Mouse (Mus musculus): Measurements from ENCODE around the gene Pigs.

The Pigs gene

GRCm38 (mm10) chr11:78332676-78333075 lies 4.5 kb downstream of the Pigs start:
- in situ Hi-C loops (cut with MboI; ENCODE audit: unreplicated experiment in 2 of 2): no loop called here

GRCm38 (mm10) chr11:78333992-78334391 lies 5.8 kb downstream of the Pigs start:
- in situ Hi-C loops (cut with MboI; ENCODE audit: unreplicated experiment in 2 of 2): no loop called here

GRCm38 (mm10) chr11:78337040-78337439 lies 8.8 kb downstream of the Pigs start:
- in situ Hi-C loops (cut with MboI; ENCODE audit: unreplicated experiment in 2 of 2): no loop called here

GRCm38 (mm10) chr11:78341702-78342101 lies 13.5 kb downstream of the Pigs start:
- in situ Hi-C loops (cut with MboI; ENCODE audit: unreplicated experiment in 2 of 2): no loop called here

- in situ Hi-C loops (cut with MboI; ENCODE audit: unreplicated experiment in 2 of 2): no loop called here
Observed at GRCm38 (mm10) chr11:78343381-78344327, 15.4 kb downstream of the Pigs start, which contains the start of gene Unc119. Gene Unc119, plus strand, starts transcription at chr11:78343482.

GRCm38 (mm10) chr11:78344328-78344889 lies 16.2 kb downstream of the Pigs start:
- in situ Hi-C loops (cut with MboI; ENCODE audit: unreplicated experiment in 2 of 2): no loop called here

GRCm38 (mm10) chr11:78344890-78345715 lies 16.9 kb downstream of the Pigs start:
- in situ Hi-C loops (cut with MboI; ENCODE audit: unreplicated experiment in 2 of 2): loop anchor here in 1 of 2 experiments (5.0 kb wide), 1 partner anchor 83 kb away; the partner anchor contains the start of gene 2610507B11Rik

GRCm38 (mm10) chr11:78345801-78346200 lies 17.6 kb downstream of the Pigs start:
- in situ Hi-C loops (cut with MboI; ENCODE audit: unreplicated experiment in 2 of 2): loop anchor here in 1 of 2 experiments (5.0 kb wide), 1 partner anchor 84 kb away; the partner anchor contains the start of gene 2610507B11Rik

- in situ Hi-C loops (cut with MboI; ENCODE audit: unreplicated experiment in 2 of 2): loop anchor here in 1 of 2 experiments (5.0 kb wide), 1 partner anchor 84 kb away; the partner anchor contains the start of gene 2610507B11Rik
Observed at GRCm38 (mm10) chr11:78346326-78347069, 18.3 kb downstream of the Pigs start.

GRCm38 (mm10) chr11:78347070-78347754 lies 19.0 kb downstream of the Pigs start:
- in situ Hi-C loops (cut with MboI; ENCODE audit: unreplicated experiment in 2 of 2): loop anchor here in 1 of 2 experiments (5.0 kb wide), 1 partner anchor 85 kb away; the partner anchor contains the start of gene 2610507B11Rik

- in situ Hi-C loops (cut with MboI; ENCODE audit: unreplicated experiment in 2 of 2): loop anchor here in 1 of 2 experiments (5.0 kb wide), 1 partner anchor 86 kb away; the partner anchor contains the start of gene 2610507B11Rik
Observed at GRCm38 (mm10) chr11:78347908-78348307, 19.7 kb downstream of the Pigs start.

- in situ Hi-C loops (cut with MboI; ENCODE audit: unreplicated experiment in 2 of 2): loop anchor here in 1 of 2 experiments (5.0 kb wide), 1 partner anchor 86 kb away; the partner anchor contains the start of gene 2610507B11Rik
Observed at GRCm38 (mm10) chr11:78348474-78348873, 20.3 kb downstream of the Pigs start.

- in situ Hi-C loops (cut with MboI; ENCODE audit: unreplicated experiment in 2 of 2): loop anchor here in 1 of 2 experiments (5.0 kb wide), 1 partner anchor 87 kb away; the partner anchor contains the start of gene 2610507B11Rik
Observed at GRCm38 (mm10) chr11:78349441-78350358, 21.5 kb downstream of the Pigs start.

- in situ Hi-C loops (cut with MboI; ENCODE audit: unreplicated experiment in 2 of 2): no loop called here
Observed at GRCm38 (mm10) chr11:78353081-78353480, 24.9 kb downstream of the Pigs start.

- in situ Hi-C loops (cut with MboI; ENCODE audit: unreplicated experiment in 2 of 2): no loop called here
Observed at GRCm38 (mm10) chr11:78354905-78355304, 26.7 kb downstream of the Pigs start.

- in situ Hi-C loops (cut with MboI; ENCODE audit: unreplicated experiment in 2 of 2): no loop called here
Observed at GRCm38 (mm10) chr11:78355471-78356238, 27.4 kb downstream of the Pigs start.
